8 mouse cellular contexts compared by ENCODE assay signal in genomic region chr19:53649802-53650201, GRCm38 (mm10). TPM values are rescaled to one million over a fixed set of nuclear protein-coding genes. Genes with fewer than 3 reads are reported as not detected.
A peak's percentile ranks its signal among the peaks of the same experiment; 100 is the strongest.
DNase-seq lines count a peak whose midpoint lies in the region; ATAC-seq lines count a peak whose summit lies in the region.

No protein-coding gene starts in this region.

- intact Hi-C loops in heart, postnatal 10 days (cut with DNase I), result loop anchor here (2.0 to 10.0 kb wide), 4 partner anchors 57 to 1415 kb away; no protein-coding TSS in a partner anchor

- WGBS in heart, embryonic 16.5 days, result 47% methylated on average over 5 of the region's 5 CpGs

- no peak overlapping the region for H3K9ac ChIP-seq in heart, embryonic 16.5 days (ENCODE audit: low read length)

- peaks cover 16% of the 10 kb centered on the region for H3K36me3 ChIP-seq in heart, embryonic 16.5 days (ENCODE audit: control insufficient read depth, insufficient read depth)

- peak overlapping the region; percentile 56 for H3K27ac ChIP-seq in heart, embryonic 16.5 days (ENCODE audit: low read length)

- H3K4me2 ChIP-seq in heart, embryonic 16.5 days (ENCODE audit: low read depth, low read length), result no peak overlapping the region

- no peak for ATAC-seq in heart, embryonic 16.5 days (replicated peaks; ENCODE audit: extremely low read depth, insufficient read depth, low FRiP score)

- peaks cover 34% of the 10 kb centered on the region for H3K4me1 ChIP-seq in heart, embryonic 16.5 days (ENCODE audit: control insufficient read depth, insufficient read depth, low read length)

- H3K4me3 ChIP-seq in heart, embryonic 16.5 days (ENCODE audit: low read length), result no peak overlapping the region

- H3K9me3 ChIP-seq in heart, embryonic 16.5 days (replicated peaks; ENCODE audit: control insufficient read depth, low read length), result 0 out of 2 replicates have a peak, but pooled peaks cover 2% of the 10 kb centered on the region

- H3K27me3 ChIP-seq in heart, embryonic 16.5 days (ENCODE audit: control insufficient read depth, insufficient read depth, low read length), result no peaks in the 10 kb centered on the region

- DNase-seq in heart, postnatal 10 days, result no peak
- DNase-seq in 3134 (ENCODE audit: extremely low read depth, insufficient read length, low spot score), result peak; percentile 56
- DNase-seq in NIH3T3 (ENCODE audit: low read depth), result peak; percentile 47
- peak; percentile 47 for DNase-seq in kidney, postnatal 14 days
- no peak for DNase-seq in ovary, postnatal 14 days (ENCODE audit: low spot score)
- no peak for DNase-seq in left cerebral cortex, adult 9 months (ENCODE audit: low spot score in 2 of 2)
- no peak for DNase-seq in spleen, postnatal 4 days (ENCODE audit: low spot score in 2 of 2)

RNA-seq across cellular contexts. Expression of gene Rbm20, which starts 27.3 kb away (rescaled TPM):
- 48.1 and 50.7 TPM in 2 replicates for polyA plus RNA-seq in heart, embryonic 16.5 days (2015; fragmentation: Nextera tagmentation; extraction: Ambion mirVana)
- 100 to 1,000 TPM; 257 to 294 TPM for total RNA-seq in heart, postnatal 10 days (2021)

RNA-seq across cellular contexts. Expression of gene Smc3, which starts 49.6 kb away (rescaled TPM):
- polyA plus RNA-seq in heart, embryonic 16.5 days (2015; fragmentation: Nextera tagmentation; extraction: Ambion mirVana), result 36.5 and 42.5 TPM in 2 replicates
- total RNA-seq in heart, postnatal 10 days (2021), result 10 to 100 TPM; 26.3 to 29.6 TPM

Comparison
In these comparisons a context has a peak if more than half of its experiments do, and no peak if none do; other contexts are left out.
1. DNase-seq: peak in 3134 (single experiment), NIH3T3 (single experiment) and kidney, postnatal 14 days (single experiment); none in heart, postnatal 10 days (0 of 2), ovary, postnatal 14 days (single experiment), left cerebral cortex, adult 9 months (0 of 2) and spleen, postnatal 4 days (0 of 2).